Mouse (Mus musculus) stomach, postnatal 0 days (tissue): ENCODE data around the gene Stard7. TPM values are rescaled to one million over a fixed set of nuclear protein-coding genes. Genes with fewer than 3 reads are reported as not detected.

Experiments used
- ATAC-seq: fragments of 200-750 bp; cut with Nextera tagmentation; 2 replicates; pipeline ENCODE4 v1.8.0; 2017; ENCODE audit not compliant: low FRiP score, low TSS enrichment
- DNase-seq: peaks from one replicate; pipeline ENCODE4 v3.0.0-alpha.2; 2016; ENCODE audit warnings: low spot score
- H3K27ac ChIP-seq: fragments of 300-500 bp; sonication (generic); replicated peaks from 2 replicates; pipeline ENCODE4 v1.5.1; 2014; ENCODE audit warnings: mild to moderate bottlenecking, control low read depth
- H3K27me3 ChIP-seq: fragments of 300-500 bp; sonication (generic); 2 replicates; pipeline ENCODE4 v1.6.1; 2014; ENCODE audit warnings: low read length; ENCODE audit not compliant: control insufficient read depth, insufficient read depth
- H3K36me3 ChIP-seq: fragments of 300-500 bp; sonication (generic); 2 replicates; pipeline ENCODE4 v1.6.1; 2014; ENCODE audit warnings: low read length, mixed read lengths; ENCODE audit not compliant: control insufficient read depth, insufficient read depth
- H3K4me1 ChIP-seq: fragments of 300-500 bp; sonication (generic); replicated peaks from 2 replicates; pipeline ENCODE4 v1.6.1; 2014; ENCODE audit warnings: antibody characterized with exemption; ENCODE audit not compliant: control insufficient read depth, insufficient read depth
- H3K4me2 ChIP-seq: fragments of 300-500 bp; sonication (generic); replicated peaks from 2 replicates; pipeline ENCODE4 v1.6.1; 2014; ENCODE audit warnings: low read depth, mild to moderate bottlenecking, control low read depth, moderate library complexity
- H3K4me3 ChIP-seq: fragments of 300-500 bp; sonication (generic); 2 replicates; pipeline ENCODE4 v1.5.1; 2014; ENCODE audit warnings: low read depth, low read length, control low read depth
- H3K9ac ChIP-seq: fragments of 300-500 bp; sonication (generic); 2 replicates; pipeline ENCODE4 v1.6.1; 2014; ENCODE audit warnings: mild to moderate bottlenecking, low read length, control low read depth, mixed read lengths
- H3K9me3 ChIP-seq: fragments of 300-500 bp; sonication (generic); 2 replicates; pipeline ENCODE4 v1.6.1; 2016; ENCODE audit warnings: low read length; ENCODE audit not compliant: control insufficient read depth
- CTCF ChIP-seq: IDR thresholded peaks from 2 replicates; pipeline ENCODE4 v1.5.1; 2016; ENCODE audit warnings: antibody characterized with exemption, low read depth, mild to moderate bottlenecking, moderate library complexity
- EP300 ChIP-seq: optimal IDR thresholded peaks from 2 replicates; pipeline ENCODE3; 2016; ENCODE audit warnings: antibody characterized with exemption
- WGBS: fragments of 180-500 bp; shearing (Covaris S2); extraction: QIAGEN DNeasy Blood & Tissue Kit; methylation state at CpG from one replicate; pipeline ENCODE4 v1.1.7; 2014; 5-methylcytosine and 5-hydroxymethylcytosine counted together
- polyA plus RNA-seq: library from polyadenylated mRNA; unstranded; fragments of >200 nt; fragmentation: Nextera tagmentation; extraction: Ambion mirVana; gene quantifications from 2 replicates; pipeline ENCODE4 v1.2.1, GENCODE M21; 2015

Stard7 gene
- polyA plus RNA-seq, 1 experiment from 2014 or later, result 57.3 TPM

GRCm38 (mm10) chr2:127332807-127333570, 63.0 kb downstream of the Stard7 start:
- Histone ChIP-seq H3K27me3 (peaks cover 3% of the 10 kb centered on the region; the same call in 1 of the 2 replicates), H3K4me2 (no peak overlapping the region), H3K4me3 (no peak overlapping the region), H3K4me1 (0 out of 2 replicates have a peak, but pooled peaks cover 2% of the 10 kb centered on the region), H3K9ac (no peak overlapping the region), H3K27ac (no peak overlapping the region), H3K9me3 (no peaks in the 10 kb centered on the region), H3K36me3 (no peaks in the 10 kb centered on the region)
- DNase-seq, result no peak
- ATAC-seq, result no peak
- WGBS, result 80% methylated on average over 14 of the region's 14 CpGs
- no peak for TF ChIP-seq EP300
- TF ChIP-seq CTCF, result no peak

GRCm38 (mm10) chr2:127333945-127334603, 64.1 kb downstream of the Stard7 start:
- no peaks in the 10 kb centered on the region for H3K36me3 ChIP-seq
- H3K4me2 ChIP-seq, result no peak overlapping the region
- H3K9ac ChIP-seq, result no peak overlapping the region
- no peaks in the 10 kb centered on the region for H3K9me3 ChIP-seq
- DNase-seq, result no peak
- H3K27me3 ChIP-seq, result peaks cover 3% of the 10 kb centered on the region; the same call in 1 of the 2 replicates
- no peak overlapping the region for H3K4me3 ChIP-seq
- H3K4me1 ChIP-seq, result 0 out of 2 replicates have a peak, but pooled peaks cover 2% of the 10 kb centered on the region
- ATAC-seq, result no peak
- H3K27ac ChIP-seq, result no peak overlapping the region
- 59% methylated on average over 5 of the region's 5 CpGs for WGBS
- no peak for TF ChIP-seq CTCF
- no peak for TF ChIP-seq EP300

- DNase-seq (no peak), ATAC-seq (no peak)
- Histone ChIP-seq H3K4me3 (no peak overlapping the region), H3K4me1 (0 out of 2 replicates have a peak, but pooled peaks cover 2% of the 10 kb centered on the region), H3K4me2 (no peak overlapping the region), H3K36me3 (no peaks in the 10 kb centered on the region), H3K9ac (no peak overlapping the region), H3K9me3 (no peaks in the 10 kb centered on the region), H3K27ac (no peak overlapping the region), H3K27me3 (peaks cover 3% of the 10 kb centered on the region; the same call in 1 of the 2 replicates)
- no peak for TF ChIP-seq CTCF
- no peak for TF ChIP-seq EP300
- 51% methylated on average over 11 of the region's 11 CpGs for WGBS
Measured at GRCm38 (mm10) chr2:127335078-127335541, 65.1 kb downstream of the Stard7 start.

- ATAC-seq, result peak; percentile 71
- peaks cover 3% of the 10 kb centered on the region; the same call in 1 of the 2 replicates for H3K27me3 ChIP-seq
- TF ChIP-seq CTCF, result no peak
- no peak for TF ChIP-seq EP300
- 0 out of 2 replicates have a peak, but pooled peaks cover 2% of the 10 kb centered on the region for H3K4me1 ChIP-seq
- H3K4me3 ChIP-seq, result peak within 1 kb of the TSS; percentile 51
- H3K9ac ChIP-seq, result peak within 1 kb of the TSS; percentile 57
- WGBS, result under 1% methylated on average over 60 of the region's 76 CpGs
- peak; percentile 63 for DNase-seq
- 0 out of 2 replicates have a peak within 1 kb of the TSS, but pooled peaks have one; percentile 35 for H3K27ac ChIP-seq
- H3K4me2 ChIP-seq, result peak within 1 kb of the TSS; percentile 82
- H3K9me3 ChIP-seq, result no peaks in the 10 kb centered on the region
- H3K36me3 ChIP-seq, result no peaks in the 10 kb centered on the region
Measured at GRCm38 (mm10) chr2:127335767-127336496, 65.9 kb downstream of the Stard7 start, which contains the start of gene Dusp2. Gene Dusp2 (plus strand): TSS chr2:127336159.

DNA sequence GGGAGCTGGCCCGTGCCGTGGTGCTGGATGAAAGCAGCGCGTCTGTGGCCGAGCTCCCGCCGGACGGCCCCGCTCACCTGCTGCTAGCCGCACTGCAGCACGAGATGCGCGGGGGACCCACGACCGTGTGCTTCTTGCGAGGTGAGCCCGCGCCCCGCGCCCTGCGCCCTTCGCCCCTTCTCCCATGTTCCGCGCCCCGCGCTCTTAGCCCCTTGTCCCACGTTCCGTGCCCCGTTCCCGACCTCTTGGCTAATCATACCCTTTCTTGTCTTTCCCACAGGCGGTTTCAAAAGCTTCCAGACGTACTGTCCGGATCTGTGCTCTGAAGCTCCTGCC, 66.4 kb downstream of the Stard7 start:
- no peaks in the 10 kb centered on the region for H3K36me3 ChIP-seq
- 0 out of 2 replicates have a peak, but pooled peaks cover 2% of the 10 kb centered on the region for H3K4me1 ChIP-seq
- H3K9me3 ChIP-seq, result no peaks in the 10 kb centered on the region
- H3K27me3 ChIP-seq, result peaks cover 3% of the 10 kb centered on the region; the same call in 1 of the 2 replicates
- peak overlapping the region; percentile 51 for H3K4me3 ChIP-seq
- TF ChIP-seq CTCF (no peak), EP300 (no peak)
- H3K27ac ChIP-seq, result 0 out of 2 replicates have a peak overlapping the region, but pooled peaks have one; percentile 35
- H3K9ac ChIP-seq, result peak overlapping the region; percentile 57
- no peak for DNase-seq
- 7% methylated on average over 22 of the region's 33 CpGs for WGBS
- peak overlapping the region; percentile 82 for H3K4me2 ChIP-seq
- no peak for ATAC-seq
